Mouse (Mus musculus) olfactory bulb, adult 2 months (tissue): ENCODE data around the gene 1110008P14Rik.

Experiments used
- CTCF ChIP-seq: fragments of 200-500 bp; IDR thresholded peaks from 2 replicates; pipeline ENCODE4 v1.5.1; 2012; ENCODE audit warnings: low read depth, mild to moderate bottlenecking, low read length, moderate library complexity; ENCODE audit not compliant: insufficient read depth
- POLR2A ChIP-seq: fragments of 200-500 bp; IDR thresholded peaks from 2 replicates; pipeline ENCODE4 v1.6.1; 2012; ENCODE audit warnings: mild to moderate bottlenecking, low read depth, low read length, moderate library complexity; ENCODE audit not compliant: insufficient read depth

GRCm38 (mm10) chr2:32357710-32358109, 24.0 kb downstream of the 1110008P14Rik start:
- no peak for TF ChIP-seq POLR2A
- TF ChIP-seq CTCF: no peak
